Mouse (Mus musculus) G1E-ER4 (cell line): Measurements from ENCODE around the gene Zfp873. TPM values are rescaled to one million over a fixed set of nuclear protein-coding genes. Genes with fewer than 3 reads are reported as not detected.
"Not testable (repeated sequence)": the region's sequence is repeated elsewhere in the genome, so short reads cannot be mapped to it uniquely, and the experiment has no call there.

Experiments
- GATA1 ChIP-seq: IDR thresholded peaks from one replicate; pipeline ENCODE4 v1.8.0; 2012; ENCODE audit warnings: low read length, inconsistent platforms
- polyA plus RNA-seq: library from polyadenylated mRNA; stranded (reverse); fragments of >175 nt; gene quantifications from 2 replicates; pipeline ENCODE4 v1.2.3, GENCODE M21; 2012

The Zfp873 gene
- 0.21 and 0.24 TPM in 2 replicates for polyA plus RNA-seq

- TF ChIP-seq GATA1: no peak
Measured at GRCm38 (mm10) chr10:82047597-82048459, at the start of gene Zfp873. Gene Zfp873, plus strand, starts transcription at chr10:82048123.

- TF ChIP-seq GATA1: no peak
Measured at GRCm38 (mm10) chr10:82042191-82042590, 5.7 kb upstream of the Zfp873 start.

GRCm38 (mm10) chr10:82046603-82047002, 1.3 kb upstream of the Zfp873 start:
- TF ChIP-seq GATA1: no peak

GRCm38 (mm10) chr10:82082728-82083621, 35.1 kb downstream of the Zfp873 start, which contains the start of gene BC024063:
Gene BC024063, plus strand, starts transcription at chr10:82083353.
- not testable (repeated sequence) for TF ChIP-seq GATA1

Other genes starting within 250 kb of the Zfp873 start
- not detected in 2 replicates for gene Gm4767, start 235.9 kb upstream of the Zfp873 start, polyA plus RNA-seq
- gene Gm32687, start 184.2 kb upstream of the Zfp873 start, polyA plus RNA-seq: not detected in 2 replicates
- 0.11 and 0.16 TPM in 2 replicates for gene Zfp781, start 117.6 kb upstream of the Zfp873 start, polyA plus RNA-seq
- 0.06 and 0.15 TPM in 2 replicates for gene BC024063, start 35.2 kb downstream of the Zfp873 start, polyA plus RNA-seq
- 0.04 and 0.06 TPM in 2 replicates for gene AU041133, start 79.9 kb downstream of the Zfp873 start, polyA plus RNA-seq
- 0.25 TPM in 2 replicates for gene Zfp938, start 193.2 kb downstream of the Zfp873 start, polyA plus RNA-seq